Mouse (Mus musculus) kidney, embryonic 14.5 days (tissue): ENCODE results near the gene Traf2. TPM values are rescaled to one million over a fixed set of nuclear protein-coding genes. Genes with fewer than 3 reads are reported as not detected.

Source experiments
- ATAC-seq: fragments of 200-750 bp; cut with Nextera tagmentation; 2 replicates; pipeline ENCODE4 v1.8.0; 2017; ENCODE audit warnings: moderate number of reproducible peaks, mild to moderate bottlenecking, moderate TSS enrichment, moderate library complexity; ENCODE audit not compliant: low FRiP score, low TSS enrichment
- H3K27ac ChIP-seq: fragments of 300-500 bp; sonication (generic); 2 replicates; pipeline ENCODE4 v1.5.1; 2014; ENCODE audit warnings: low read depth, mild to moderate bottlenecking, low read length, moderate library complexity, mixed read lengths
- H3K27me3 ChIP-seq: fragments of 300-500 bp; sonication (generic); 2 replicates; pipeline ENCODE4 v1.6.1; 2014; ENCODE audit warnings: mild to moderate bottlenecking, low read length; ENCODE audit not compliant: control insufficient read depth, insufficient read depth
- H3K36me3 ChIP-seq: fragments of 300-500 bp; sonication (generic); 2 replicates; pipeline ENCODE4 v1.6.1; 2014; ENCODE audit warnings: low read length, mixed read lengths; ENCODE audit not compliant: control insufficient read depth, insufficient read depth
- H3K4me1 ChIP-seq: fragments of 300-500 bp; sonication (generic); 2 replicates; pipeline ENCODE4 v1.6.1; 2014; ENCODE audit warnings: low read length, mixed read lengths; ENCODE audit not compliant: control insufficient read depth, insufficient read depth
- H3K4me2 ChIP-seq: fragments of 300-500 bp; sonication (generic); replicated peaks from 2 replicates; pipeline ENCODE4 v1.6.1; 2014; ENCODE audit warnings: low read depth, mild to moderate bottlenecking, low read length
- H3K4me3 ChIP-seq: fragments of 300-500 bp; sonication (generic); 2 replicates; pipeline ENCODE4 v1.5.1; 2014; ENCODE audit warnings: mild to moderate bottlenecking, low read length
- H3K9ac ChIP-seq: fragments of 300-500 bp; sonication (generic); 2 replicates; pipeline ENCODE4 v1.6.1; 2014; ENCODE audit warnings: low read depth, mild to moderate bottlenecking, low read length, moderate library complexity
- H3K9me3 ChIP-seq: fragments of 300-500 bp; sonication (generic); 2 replicates; pipeline ENCODE4 v1.6.1; 2016; ENCODE audit warnings: low read length; ENCODE audit not compliant: control insufficient read depth
- WGBS: fragments of 180-500 bp; shearing (Covaris S2); extraction: QIAGEN DNeasy Blood & Tissue Kit; methylation state at CpG from one replicate; pipeline ENCODE4 v1.1.7; 2014; 5-methylcytosine and 5-hydroxymethylcytosine counted together
- polyA plus RNA-seq: library from polyadenylated mRNA; unstranded; fragments of >200 nt; fragmentation: Nextera tagmentation; extraction: Ambion mirVana; gene quantifications from 2 replicates; pipeline ENCODE4 v1.2.1, GENCODE M21; 2014

The Traf2 gene
- polyA plus RNA-seq, 1 experiment from 2014 or later = 34.0 TPM

DNA sequence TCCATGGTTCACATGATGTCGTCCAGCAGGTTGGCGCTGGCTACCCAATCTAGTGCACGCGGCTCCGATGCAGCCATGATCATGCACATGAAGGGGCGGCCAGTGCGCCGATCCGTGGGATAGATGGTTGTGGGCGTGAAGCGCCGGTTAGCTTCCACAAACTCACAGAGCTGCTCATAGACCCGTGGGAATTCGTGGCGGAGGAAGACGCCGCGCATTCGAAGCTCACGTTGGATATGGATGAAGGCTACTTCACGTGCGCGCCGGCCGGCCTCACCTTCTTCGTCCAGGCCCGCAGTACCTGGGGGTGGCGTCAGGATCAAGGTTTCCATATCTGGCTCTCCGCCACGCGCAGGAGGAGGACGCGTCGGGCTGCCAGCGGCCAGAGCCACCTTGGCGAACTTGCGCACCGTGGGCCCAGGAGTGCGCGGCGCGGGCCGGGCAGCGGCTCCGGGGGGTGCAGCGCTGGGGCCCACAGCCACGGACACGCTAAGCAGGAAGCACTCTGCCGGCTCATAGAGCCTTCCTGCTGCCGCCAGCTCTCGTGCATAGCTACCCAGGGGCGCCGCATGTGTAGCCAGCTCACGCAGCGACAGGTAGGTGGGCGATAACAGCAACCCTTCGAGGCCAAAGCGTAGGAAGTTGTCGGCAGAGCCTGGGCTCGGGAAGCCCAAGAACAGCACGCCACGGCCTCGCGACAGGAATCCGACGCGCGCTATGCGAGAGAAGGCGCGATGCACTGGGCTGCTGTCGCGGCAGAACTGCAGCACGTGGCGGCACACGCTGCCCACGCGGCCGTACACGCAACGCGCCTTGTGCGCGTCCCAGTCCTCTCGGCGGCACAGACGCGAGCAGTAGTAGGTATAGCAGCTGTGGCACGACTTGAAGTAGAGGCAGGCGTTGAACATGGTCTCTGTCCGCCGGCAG, 30.5 kb upstream of the Traf2 start:
- Histone ChIP-seq H3K27me3 (peaks cover 56% of the 10 kb centered on the region), H3K36me3 (no peaks in the 10 kb centered on the region; the same call in 1 of the 2 replicates), H3K4me1 (peaks cover 45% of the 10 kb centered on the region), H3K9me3 (peaks cover 2% of the 10 kb centered on the region; the same call in 1 of the 2 replicates), H3K4me3 (peak overlapping the region; percentile 22), H3K9ac (0 out of 2 replicates have a peak overlapping the region, but pooled peaks have one; percentile 23), H3K27ac (no peak overlapping the region), H3K4me2 (peak overlapping the region; percentile 36)
- no peak for ATAC-seq
- 15% methylated on average over 92 of the region's 92 CpGs for WGBS

DNA sequence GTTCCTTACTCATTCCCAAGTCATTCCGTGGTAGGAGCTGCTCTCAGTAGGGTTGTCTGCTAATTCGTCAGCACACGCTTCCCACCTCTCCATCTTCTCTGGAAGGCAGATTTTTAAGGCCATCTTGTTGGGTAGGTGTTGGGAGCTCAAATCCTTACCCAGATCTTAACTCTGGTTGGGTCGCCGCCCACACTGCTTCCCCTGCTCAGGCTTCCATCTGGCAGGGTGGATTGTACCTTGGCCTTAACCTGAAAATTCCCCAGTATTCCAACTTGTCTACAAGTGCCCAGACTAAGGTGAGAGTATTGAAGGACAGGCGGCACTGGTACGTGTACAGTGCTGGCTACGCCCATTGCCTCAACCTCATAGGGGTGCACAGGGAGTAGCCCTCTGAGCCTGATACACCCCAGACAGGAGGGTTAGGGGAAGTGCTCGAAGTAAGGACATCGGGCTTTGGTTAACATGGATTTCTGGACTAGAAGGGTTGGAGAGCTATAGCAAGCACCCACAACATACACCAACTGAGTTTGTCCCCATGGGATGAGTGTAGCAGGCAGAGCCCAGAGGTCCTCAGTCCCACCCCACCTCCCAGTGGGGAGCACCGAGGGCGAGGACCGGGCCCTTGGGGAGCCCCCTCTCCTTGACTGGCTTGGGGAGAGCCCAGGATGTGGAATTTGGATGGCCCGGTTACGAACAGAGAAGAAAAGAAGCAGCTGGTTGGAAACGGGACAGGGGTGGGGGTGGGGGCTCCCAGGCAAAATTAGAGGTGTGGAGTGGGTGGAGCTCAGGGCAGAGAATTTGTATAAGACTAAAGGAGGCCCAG, 29.5 kb upstream of the Traf2 start:
- Histone ChIP-seq H3K4me1 (peaks cover 40% of the 10 kb centered on the region), H3K27ac (no peak overlapping the region), H3K4me2 (peak overlapping the region; percentile 59; the same call in 1 of the 2 replicates), H3K4me3 (0 out of 2 replicates have a peak overlapping the region, but pooled peaks have one; percentile 58), H3K36me3 (no peaks in the 10 kb centered on the region; the same call in 1 of the 2 replicates), H3K9ac (peak overlapping the region; percentile 51; the same call in 1 of the 2 replicates), H3K9me3 (peaks cover 2% of the 10 kb centered on the region; the same call in 1 of the 2 replicates), H3K27me3 (peaks cover 56% of the 10 kb centered on the region)
- WGBS = 77% methylated on average over 16 of the region's 16 CpGs
- no peak for ATAC-seq

DNA sequence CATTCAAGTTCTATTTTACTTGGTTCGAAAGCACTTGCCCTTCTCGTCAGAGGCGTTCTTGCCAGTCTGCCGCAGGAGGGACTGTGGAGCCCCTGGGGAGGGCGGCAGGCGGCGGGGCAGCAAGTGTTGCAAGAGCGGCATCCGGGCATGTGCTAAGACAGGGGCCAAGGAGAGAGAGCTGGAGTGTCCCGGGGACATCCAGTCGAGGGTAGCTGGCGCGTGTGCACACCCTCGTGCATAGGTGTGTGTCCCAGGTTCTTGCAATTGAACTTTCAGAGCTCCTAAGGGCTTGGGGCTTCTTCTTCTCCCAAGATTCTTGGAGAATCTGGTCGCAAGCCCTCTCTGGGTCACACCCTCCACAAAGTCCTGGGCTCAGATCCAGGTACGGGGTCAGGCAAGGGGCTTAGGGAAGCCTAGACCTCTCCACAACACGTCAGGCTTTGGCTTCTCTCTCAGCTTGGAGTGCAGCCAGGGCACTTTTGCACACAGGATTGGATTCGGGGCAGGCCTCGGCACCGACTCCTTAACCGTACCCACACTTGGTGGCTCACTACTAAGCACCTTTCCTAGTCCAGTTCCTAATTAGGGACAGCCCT, 28.8 kb upstream of the Traf2 start:
- H3K9ac ChIP-seq = peak overlapping the region; percentile 51
- H3K4me1 ChIP-seq = peaks cover 40% of the 10 kb centered on the region
- H3K36me3 ChIP-seq = peaks cover 5% of the 10 kb centered on the region; the same call in 1 of the 2 replicates
- WGBS = 18% methylated on average over 21 of the region's 21 CpGs
- peak overlapping the region; percentile 58 for H3K4me3 ChIP-seq
- peaks cover 2% of the 10 kb centered on the region; the same call in 1 of the 2 replicates for H3K9me3 ChIP-seq
- peaks cover 50% of the 10 kb centered on the region for H3K27me3 ChIP-seq
- no peak for ATAC-seq
- H3K27ac ChIP-seq = peak overlapping the region; percentile 82; the same call in 1 of the 2 replicates
- H3K4me2 ChIP-seq = peak overlapping the region; percentile 59

DNA sequence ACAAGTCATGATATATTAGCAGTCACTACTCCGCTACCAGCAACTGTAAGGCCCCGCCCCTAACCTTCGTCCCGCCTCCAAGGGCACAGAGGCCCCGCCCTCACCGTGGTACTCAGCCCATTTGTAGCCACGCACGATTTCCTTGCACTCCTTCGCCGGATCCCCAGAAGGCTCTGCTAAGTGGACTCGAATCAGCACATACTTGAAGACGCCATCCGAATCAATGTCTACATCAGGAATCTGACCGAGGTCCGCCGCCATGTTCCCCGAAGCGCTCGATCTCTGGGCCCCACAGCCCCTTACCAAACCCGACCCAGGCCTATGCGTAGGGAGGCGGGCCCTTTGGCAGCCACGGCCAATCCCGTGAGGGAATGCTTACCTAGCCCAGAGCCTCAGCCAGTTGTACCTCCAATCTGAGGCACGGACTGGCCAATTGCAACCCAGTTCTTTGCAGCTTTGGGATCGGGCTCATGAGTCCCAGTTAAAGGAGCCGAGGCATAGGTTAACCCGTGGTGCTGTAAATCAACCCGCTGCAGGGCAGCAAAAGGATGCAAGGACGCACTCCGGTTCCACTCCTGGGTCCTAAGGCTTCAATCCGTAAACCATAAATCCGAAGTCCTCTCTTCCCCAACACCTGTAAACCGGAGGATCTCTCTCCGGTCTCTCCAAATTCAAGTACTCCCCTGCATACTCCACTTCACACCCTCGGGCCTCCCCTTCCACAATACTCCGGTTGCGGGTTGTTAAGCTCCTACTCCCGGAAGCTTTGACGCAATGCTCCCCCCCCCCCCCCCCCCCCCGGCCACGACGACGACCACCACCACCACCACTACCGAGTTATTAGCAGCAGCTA, 28.1 kb upstream of the Traf2 start, which contains the start of the genes Mamdc4 and Phpt1:
Mamdc4 (minus strand) TSS at position 267 of the 853 bp plus-strand sequence.
Phpt1 (minus strand) TSS at position 646 of the 853 bp plus-strand sequence.
- Histone ChIP-seq H3K4me1 (peaks cover 37% of the 10 kb centered on the region), H3K27me3 (peaks cover 42% of the 10 kb centered on the region), H3K4me2 (peak within 1 kb of the TSS; percentile 83), H3K27ac (peak within 1 kb of the TSS; percentile 82), H3K9me3 (peaks cover 2% of the 10 kb centered on the region; the same call in 1 of the 2 replicates), H3K36me3 (peaks cover 12% of the 10 kb centered on the region; the same call in 1 of the 2 replicates), H3K4me3 (peak within 1 kb of the TSS; percentile 58), H3K9ac (peak within 1 kb of the TSS; percentile 51)
- peak; percentile 97 for ATAC-seq
- WGBS = under 1% methylated on average over 43 of the region's 45 CpGs

DNA sequence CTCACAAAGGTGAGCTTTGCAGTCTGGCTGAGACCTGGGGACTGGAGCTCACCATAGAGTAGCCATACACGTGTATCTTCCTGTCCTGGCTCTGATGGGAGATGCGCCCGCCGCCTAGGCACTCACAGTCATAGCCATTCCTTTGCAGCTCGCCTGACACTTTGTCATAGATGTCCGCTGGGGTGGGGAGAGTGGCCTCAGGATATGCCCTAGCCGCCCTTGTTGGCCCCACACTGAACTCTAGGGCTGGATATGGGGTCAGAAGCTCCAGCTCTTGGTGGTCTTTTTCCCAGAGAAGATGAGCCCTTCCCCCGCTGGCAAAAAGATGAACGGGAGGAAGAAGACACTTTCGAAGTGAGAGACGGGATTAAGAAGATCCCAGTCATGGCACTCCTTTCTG, 27.4 kb upstream of the Traf2 start:
- Histone ChIP-seq H3K27me3 (peaks cover 36% of the 10 kb centered on the region), H3K27ac (peak overlapping the region; percentile 82; the same call in 1 of the 2 replicates), H3K36me3 (peaks cover 19% of the 10 kb centered on the region), H3K4me2 (peak overlapping the region; percentile 83), H3K4me1 (peaks cover 31% of the 10 kb centered on the region), H3K9ac (peak overlapping the region; percentile 51), H3K9me3 (peaks cover 2% of the 10 kb centered on the region; the same call in 1 of the 2 replicates), H3K4me3 (peak overlapping the region; percentile 58)
- 20% methylated on average over 11 of the region's 11 CpGs for WGBS
- peak; percentile 1; the same call in 1 of the 2 replicates for ATAC-seq

DNA sequence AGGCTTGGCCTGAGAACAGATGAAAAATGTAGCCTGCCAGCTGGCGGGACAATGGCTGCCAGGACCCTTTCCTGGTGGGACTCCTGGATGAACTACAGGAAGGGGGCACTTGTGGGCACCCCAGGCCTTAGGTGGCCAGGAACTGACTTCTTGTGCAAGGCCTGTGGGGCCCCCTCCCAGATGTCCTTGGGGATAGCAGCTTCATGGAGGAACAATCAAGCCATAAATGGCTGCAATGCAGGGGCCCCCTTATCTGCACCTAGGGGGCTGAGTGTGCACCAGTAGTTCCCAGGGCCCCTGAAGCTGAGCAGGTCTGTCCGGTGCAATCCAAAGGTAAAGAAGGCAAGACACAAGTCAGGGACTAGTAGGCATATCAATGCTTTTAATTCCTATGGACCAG, 26.3 kb upstream of the Traf2 start:
- H3K4me3 ChIP-seq = no peak overlapping the region
- no peak overlapping the region for H3K4me2 ChIP-seq
- H3K4me1 ChIP-seq = peaks cover 26% of the 10 kb centered on the region
- peaks cover 25% of the 10 kb centered on the region for H3K27me3 ChIP-seq
- H3K27ac ChIP-seq = no peak overlapping the region
- peaks cover 2% of the 10 kb centered on the region; the same call in 1 of the 2 replicates for H3K9me3 ChIP-seq
- H3K36me3 ChIP-seq = peaks cover 29% of the 10 kb centered on the region
- ATAC-seq = no peak
- 93% methylated on average over 2 of the region's 2 CpGs for WGBS
- no peak overlapping the region for H3K9ac ChIP-seq

DNA sequence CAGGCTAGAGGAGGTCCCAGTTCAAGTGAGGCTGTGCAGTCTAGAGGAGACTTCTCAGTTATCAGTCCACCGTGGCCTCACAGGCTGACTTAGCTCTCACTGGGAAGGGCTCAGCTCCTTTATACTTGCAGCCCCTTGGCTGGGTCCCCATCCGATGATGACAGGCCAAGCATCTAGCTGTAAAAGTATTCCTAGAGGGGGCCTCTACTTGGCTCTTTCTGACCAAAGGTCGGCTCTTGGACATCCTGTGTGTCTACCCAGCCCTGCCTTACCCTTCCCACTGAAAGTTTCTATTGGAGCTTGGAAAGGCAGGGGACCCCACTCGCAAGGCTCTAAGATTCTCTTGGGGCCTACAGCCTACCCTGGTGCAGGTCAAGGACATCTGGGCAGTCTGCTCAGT, 24.5 kb upstream of the Traf2 start:
- H3K4me2 ChIP-seq = no peak overlapping the region
- H3K27ac ChIP-seq = no peak overlapping the region
- H3K9me3 ChIP-seq = no peaks in the 10 kb centered on the region
- H3K27me3 ChIP-seq = peaks cover 7% of the 10 kb centered on the region
- H3K4me1 ChIP-seq = peaks cover 16% of the 10 kb centered on the region
- no peak for ATAC-seq
- H3K9ac ChIP-seq = no peak overlapping the region
- peaks cover 41% of the 10 kb centered on the region for H3K36me3 ChIP-seq
- 92% methylated on average over 4 of the region's 4 CpGs for WGBS
- no peak overlapping the region for H3K4me3 ChIP-seq
